Mouse (Mus musculus): ENCODE results near the gene Thoc2. TPM values are rescaled to one million over a fixed set of nuclear protein-coding genes. Genes with fewer than 3 reads are reported as not detected.
A peak's percentile ranks its signal among the peaks of the same experiment; 100 is the strongest.

Thoc2 gene
- polyA plus RNA-seq, 1 experiment from 2014 or later: 67.8 TPM

DNA sequence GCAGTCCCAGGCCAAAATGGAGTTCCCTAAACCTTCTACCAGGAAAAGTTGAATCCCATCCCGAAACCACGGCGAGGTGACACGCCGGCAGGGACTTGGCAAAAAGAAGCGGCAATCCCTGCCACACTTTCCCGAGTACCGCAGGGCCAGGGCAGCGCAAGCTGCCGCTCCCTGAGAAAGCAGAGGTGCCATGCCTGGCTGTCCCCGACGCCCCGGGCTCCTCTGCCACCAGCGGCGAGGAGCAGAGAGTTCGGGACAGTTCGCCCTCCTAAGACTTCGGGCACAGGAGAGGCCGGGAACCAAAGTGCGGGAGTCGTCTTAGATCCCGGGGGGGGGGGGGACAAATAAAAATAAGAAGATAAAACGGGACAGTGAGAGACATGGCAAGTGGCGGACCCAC lies 9.5 kb downstream of the Thoc2 start:
- peak overlapping the region; percentile 80 for H3K9ac ChIP-seq (ENCODE audit: low read length)
- H3K9me3 ChIP-seq (replicated peaks; ENCODE audit: control insufficient read depth, low read length): no peaks in the 10 kb centered on the region
- WGBS: 22% methylated on average over 18 of the region's 24 CpGs
- 0 out of 2 replicates have a peak, but pooled peaks cover 2% of the 10 kb centered on the region for H3K4me1 ChIP-seq (ENCODE audit: control insufficient read depth, insufficient read depth, low read length)
- peak overlapping the region; percentile 68 for H3K4me3 ChIP-seq (replicated peaks; ENCODE audit: low read length)
- H3K36me3 ChIP-seq (ENCODE audit: control insufficient read depth, insufficient read depth, low read length): no peaks in the 10 kb centered on the region
- H3K27ac ChIP-seq (ENCODE audit: low read length): peak overlapping the region; percentile 86
- peak overlapping the region; percentile 54 for H3K4me2 ChIP-seq (ENCODE audit: low read depth, low read length)
- H3K27me3 ChIP-seq (ENCODE audit: control insufficient read depth, insufficient read depth, low read length): no peaks in the 10 kb centered on the region
- ATAC-seq (ENCODE audit: insufficient read depth, low FRiP score): peak; percentile 19; the same call in 1 of the 2 replicates

DNA sequence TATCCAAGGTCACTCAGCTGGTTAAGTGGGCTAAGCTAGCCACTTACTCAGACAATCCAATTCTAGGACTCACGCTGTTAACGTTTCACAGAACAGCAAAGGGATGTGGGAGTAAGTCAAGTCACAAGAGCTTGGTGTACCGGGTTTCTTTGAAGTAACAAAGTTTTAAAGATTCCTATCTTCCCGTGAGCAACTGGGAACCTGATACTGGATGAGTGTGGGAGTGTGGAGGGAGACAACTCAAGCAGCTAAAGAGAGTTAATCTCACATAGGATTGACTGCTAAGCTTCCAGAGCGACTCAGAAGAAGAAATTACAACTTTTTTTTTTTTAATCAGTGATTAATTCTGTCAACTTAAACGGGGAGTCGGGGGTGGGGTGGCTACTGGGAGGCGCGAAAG lies 10.0 kb downstream of the Thoc2 start:
- ATAC-seq (ENCODE audit: insufficient read depth, low FRiP score): no peak
- Histone ChIP-seq H3K9ac (ENCODE audit: low read length) (peak overlapping the region; percentile 80), H3K4me1 (ENCODE audit: control insufficient read depth, insufficient read depth, low read length) (0 out of 2 replicates have a peak, but pooled peaks cover 2% of the 10 kb centered on the region), H3K4me2 (ENCODE audit: low read depth, low read length) (peak overlapping the region; percentile 54), H3K27ac (ENCODE audit: low read length) (no peak overlapping the region), H3K27me3 (ENCODE audit: control insufficient read depth, insufficient read depth, low read length) (no peaks in the 10 kb centered on the region), H3K9me3 (replicated peaks; ENCODE audit: control insufficient read depth, low read length) (no peaks in the 10 kb centered on the region), H3K4me3 (replicated peaks; ENCODE audit: low read length) (peak overlapping the region; percentile 68), H3K36me3 (ENCODE audit: control insufficient read depth, insufficient read depth, low read length) (no peaks in the 10 kb centered on the region)
- 9% methylated on average over 9 of the region's 9 CpGs for WGBS

DNA sequence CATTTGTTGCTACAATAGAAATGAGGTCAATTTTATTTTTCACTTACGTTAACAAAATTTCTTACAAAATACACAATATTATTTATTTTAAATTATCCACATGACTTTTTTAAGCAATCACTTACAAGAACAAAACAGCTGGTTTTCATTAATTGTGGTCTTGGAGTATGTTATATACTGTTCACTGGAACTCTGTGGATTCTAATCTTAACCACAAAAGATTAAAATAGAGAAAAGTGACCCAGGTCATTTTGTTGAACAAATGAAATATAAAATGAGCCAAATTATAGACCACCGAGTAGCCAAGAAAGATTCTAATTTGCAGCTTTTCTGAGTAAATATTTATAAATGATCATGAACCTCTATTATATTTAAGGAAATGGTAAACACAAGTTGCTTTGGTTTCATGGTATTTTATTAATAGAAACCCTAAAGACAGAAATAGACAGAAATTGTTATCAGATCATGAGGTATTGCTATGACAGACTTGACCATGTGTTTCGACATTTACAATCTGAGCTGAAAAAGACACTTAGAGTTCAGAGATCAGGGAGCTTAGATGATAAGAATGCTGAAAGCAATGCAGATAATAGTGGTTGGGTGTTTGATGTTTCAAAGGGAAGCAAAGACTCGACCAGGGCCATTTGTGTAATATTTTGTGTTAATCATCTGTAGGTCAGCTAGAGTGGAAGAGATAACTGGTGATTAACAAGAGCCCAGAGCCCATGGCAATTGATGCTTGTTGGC lies 35.5 kb downstream of the Thoc2 start:
- Histone ChIP-seq H3K27ac (ENCODE audit: low read length) (no peak overlapping the region), H3K4me2 (ENCODE audit: low read depth, low read length) (no peak overlapping the region), H3K4me1 (ENCODE audit: control insufficient read depth, insufficient read depth, low read length) (no peaks in the 10 kb centered on the region), H3K4me3 (replicated peaks; ENCODE audit: low read length) (no peak overlapping the region), H3K27me3 (ENCODE audit: control insufficient read depth, insufficient read depth, low read length) (no peaks in the 10 kb centered on the region), H3K36me3 (ENCODE audit: control insufficient read depth, insufficient read depth, low read length) (no peaks in the 10 kb centered on the region), H3K9me3 (replicated peaks; ENCODE audit: control insufficient read depth, low read length) (no peaks in the 10 kb centered on the region), H3K9ac (ENCODE audit: low read length) (no peak overlapping the region)
- no peak for ATAC-seq (ENCODE audit: insufficient read depth, low FRiP score)
- 45% methylated on average over 4 of the region's 4 CpGs for WGBS

DNA sequence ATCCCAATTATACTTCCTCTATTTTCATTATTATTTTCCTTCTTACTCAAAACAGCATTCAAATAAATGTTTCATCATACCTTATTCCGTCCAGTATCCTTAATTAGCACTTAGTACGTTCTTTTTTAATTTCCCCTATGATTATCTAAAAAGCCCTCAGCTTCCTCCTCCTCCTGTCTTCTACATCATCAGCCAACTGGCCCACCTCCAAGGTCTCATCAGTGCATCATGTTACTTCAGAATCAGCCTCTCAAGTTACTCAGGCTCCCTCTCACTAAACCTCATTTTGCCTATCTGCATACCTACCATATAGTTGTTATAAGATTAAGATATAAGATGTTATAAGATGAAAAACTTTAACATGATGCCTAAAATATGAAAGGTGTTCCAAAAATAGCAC lies 43.9 kb downstream of the Thoc2 start:
- H3K27ac ChIP-seq (ENCODE audit: low read length): no peak overlapping the region
- H3K36me3 ChIP-seq (ENCODE audit: control insufficient read depth, insufficient read depth, low read length): no peaks in the 10 kb centered on the region
- no peak for ATAC-seq (ENCODE audit: insufficient read depth, low FRiP score)
- no peak overlapping the region for H3K4me3 ChIP-seq (replicated peaks; ENCODE audit: low read length)
- H3K27me3 ChIP-seq (ENCODE audit: control insufficient read depth, insufficient read depth, low read length): no peaks in the 10 kb centered on the region
- no peak overlapping the region for H3K4me2 ChIP-seq (ENCODE audit: low read depth, low read length)
- H3K9ac ChIP-seq (ENCODE audit: low read length): no peak overlapping the region
- no peaks in the 10 kb centered on the region for H3K9me3 ChIP-seq (replicated peaks; ENCODE audit: control insufficient read depth, low read length)
- WGBS: 85% methylated on average over 2 of the region's 2 CpGs
- no peaks in the 10 kb centered on the region for H3K4me1 ChIP-seq (ENCODE audit: control insufficient read depth, insufficient read depth, low read length)

DNA sequence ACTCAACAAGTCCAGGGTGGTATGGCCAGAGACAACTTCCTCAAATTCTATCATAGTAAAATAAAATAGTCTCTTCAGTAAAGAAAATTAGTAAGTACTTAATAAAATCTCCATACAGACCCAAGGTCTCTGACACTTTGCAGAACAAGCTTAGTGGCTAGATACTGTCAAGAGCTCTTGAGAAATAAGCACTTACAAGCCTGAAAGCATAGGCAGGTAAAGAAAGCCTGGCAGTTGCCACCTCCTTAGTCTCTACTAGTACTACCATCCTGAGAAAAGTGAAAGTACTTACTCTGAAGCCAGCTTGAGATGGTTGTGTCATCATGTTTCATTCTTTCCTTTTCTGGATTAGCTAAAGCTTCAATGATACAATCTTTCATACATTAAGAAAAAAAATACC lies 82.7 kb downstream of the Thoc2 start:
- H3K4me3 ChIP-seq (replicated peaks; ENCODE audit: low read length): no peak overlapping the region
- H3K9me3 ChIP-seq (replicated peaks; ENCODE audit: control insufficient read depth, low read length): no peaks in the 10 kb centered on the region
- no peak overlapping the region for H3K27ac ChIP-seq (ENCODE audit: low read length)
- H3K4me1 ChIP-seq (ENCODE audit: control insufficient read depth, insufficient read depth, low read length): no peaks in the 10 kb centered on the region
- no peak for ATAC-seq (ENCODE audit: insufficient read depth, low FRiP score)
- H3K36me3 ChIP-seq (ENCODE audit: control insufficient read depth, insufficient read depth, low read length): no peaks in the 10 kb centered on the region
- no peaks in the 10 kb centered on the region for H3K27me3 ChIP-seq (ENCODE audit: control insufficient read depth, insufficient read depth, low read length)
- no peak overlapping the region for H3K9ac ChIP-seq (ENCODE audit: low read length)
- H3K4me2 ChIP-seq (ENCODE audit: low read depth, low read length): no peak overlapping the region

DNA sequence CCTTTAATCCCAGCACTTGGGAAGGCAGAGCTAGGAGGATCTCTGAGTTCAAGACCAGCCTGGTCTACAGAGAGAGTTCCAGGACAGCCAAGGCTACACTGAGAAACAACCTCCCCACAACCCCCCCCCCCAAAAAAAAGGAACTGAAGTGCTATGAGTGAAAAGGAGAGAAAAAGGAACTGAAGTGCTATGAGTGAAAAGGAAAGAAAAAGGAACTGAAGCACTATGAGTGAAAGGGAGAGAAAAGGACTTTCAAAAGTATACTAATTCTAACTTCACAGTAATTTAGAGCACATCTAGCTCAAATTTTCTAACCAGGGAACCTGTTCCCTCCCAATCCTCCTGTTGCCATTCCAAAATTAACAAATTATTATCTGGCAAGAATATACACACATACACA lies 114.9 kb downstream of the Thoc2 start:
- Histone ChIP-seq H3K4me3 (replicated peaks; ENCODE audit: low read length) (no peak overlapping the region), H3K4me2 (ENCODE audit: low read depth, low read length) (no peak overlapping the region), H3K9ac (ENCODE audit: low read length) (no peak overlapping the region), H3K27ac (ENCODE audit: low read length) (no peak overlapping the region), H3K9me3 (replicated peaks; ENCODE audit: control insufficient read depth, low read length) (no peaks in the 10 kb centered on the region), H3K4me1 (ENCODE audit: control insufficient read depth, insufficient read depth, low read length) (no peaks in the 10 kb centered on the region), H3K27me3 (ENCODE audit: control insufficient read depth, insufficient read depth, low read length) (no peaks in the 10 kb centered on the region), H3K36me3 (ENCODE audit: control insufficient read depth, insufficient read depth, low read length) (no peaks in the 10 kb centered on the region)
- ATAC-seq (ENCODE audit: insufficient read depth, low FRiP score): no peak

DNA sequence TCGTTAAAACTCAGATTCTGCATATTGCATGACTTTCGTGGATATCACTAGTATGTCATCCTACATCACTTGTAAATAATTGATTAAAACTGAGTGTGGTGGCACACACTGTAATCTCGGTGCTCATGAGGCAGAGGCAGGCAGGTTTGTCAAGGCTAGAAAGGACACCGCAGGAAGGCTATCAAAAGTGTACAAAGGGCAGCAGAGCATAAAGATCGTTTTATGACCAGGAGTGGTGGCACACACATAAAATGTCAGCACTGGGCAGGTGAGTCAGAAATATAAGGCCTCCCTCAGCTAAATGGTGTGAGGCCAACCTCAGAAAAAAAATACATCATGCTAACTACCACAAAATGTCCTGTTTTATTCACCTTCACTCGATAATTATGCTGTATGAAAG lies 127.2 kb downstream of the Thoc2 start:
- Histone ChIP-seq H3K9ac (ENCODE audit: low read length) (no peak overlapping the region), H3K4me3 (replicated peaks; ENCODE audit: low read length) (no peak overlapping the region), H3K9me3 (replicated peaks; ENCODE audit: control insufficient read depth, low read length) (no peaks in the 10 kb centered on the region), H3K4me2 (ENCODE audit: low read depth, low read length) (no peak overlapping the region), H3K36me3 (ENCODE audit: control insufficient read depth, insufficient read depth, low read length) (no peaks in the 10 kb centered on the region), H3K4me1 (ENCODE audit: control insufficient read depth, insufficient read depth, low read length) (no peaks in the 10 kb centered on the region), H3K27ac (ENCODE audit: low read length) (no peak overlapping the region), H3K27me3 (ENCODE audit: control insufficient read depth, insufficient read depth, low read length) (no peaks in the 10 kb centered on the region)
- 84% methylated on average over 6 of the region's 6 CpGs for WGBS
- no peak for ATAC-seq (ENCODE audit: insufficient read depth, low FRiP score)

Small RNAs within 50 kb of the gene (microRNA-seq; reads per million reads assigned to microRNA genes)
- gene Gm44490: not detected

Other genes starting within 250 kb of the Thoc2 start
- gene Xiap, start 139.0 kb upstream of the Thoc2 start, polyA plus RNA-seq (2015; fragmentation: Nextera tagmentation; extraction: Ambion mirVana): 12.2 and 12.3 TPM in 2 replicates
- 36.3 and 41.1 TPM in 2 replicates for gene Stag2, start 228.6 kb upstream of the Thoc2 start, polyA plus RNA-seq (2015; fragmentation: Nextera tagmentation; extraction: Ambion mirVana)